Mouse (Mus musculus): Measurements from ENCODE around the gene D630045J12Rik.

DNA sequence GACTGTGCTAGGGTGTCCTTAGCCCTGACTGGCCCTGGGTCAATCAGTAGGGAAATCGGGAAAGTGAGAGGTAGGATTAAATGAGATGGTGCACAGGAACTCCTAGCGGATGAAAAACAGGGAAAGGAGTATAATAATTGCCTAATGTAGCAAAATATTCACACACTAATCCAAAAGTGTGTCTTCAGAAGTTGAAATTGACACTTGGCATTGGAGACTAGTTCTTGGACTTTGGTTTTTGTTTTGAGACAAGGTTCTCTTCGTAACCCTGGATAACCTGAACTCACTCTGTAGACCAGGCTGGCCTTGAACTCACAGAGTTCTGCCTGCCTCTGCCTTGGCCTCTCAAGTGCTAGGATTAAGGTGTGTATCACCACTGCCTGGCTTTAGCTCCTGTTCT is 20.0 kb downstream of the D630045J12Rik start:
- TF ChIP-seq CTCF (IDR thresholded peaks at IDR 0.05; ENCODE audit: insufficient read depth, low read length): no peak
- no peak for TF ChIP-seq POLR2A (IDR thresholded peaks at IDR 0.05; ENCODE audit: borderline replicate concordance, extremely low read depth, low read depth, low read length)

Data from lung, adult 2 months (tissue).